In the genomic region with DNA sequence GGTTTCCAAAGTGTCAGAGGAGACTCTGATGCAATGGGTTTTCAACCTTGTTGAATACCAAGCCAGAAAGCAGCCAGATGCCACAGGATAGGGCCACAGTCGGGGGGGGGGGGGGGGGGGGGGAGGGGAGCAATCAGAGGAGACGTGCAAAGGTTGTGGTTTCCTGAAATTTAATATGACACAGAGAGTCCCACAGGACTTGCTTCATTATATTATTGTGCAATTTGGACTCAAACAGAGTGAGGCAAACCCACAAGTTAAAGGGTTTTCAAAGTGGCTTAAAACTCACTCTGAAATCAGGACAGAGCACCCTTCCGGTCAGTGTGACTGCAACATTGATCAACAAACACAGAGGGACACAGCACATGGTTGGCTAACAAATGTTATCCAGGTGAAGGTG, we compare ENCODE assay signal across 17 mouse cellular contexts.
A peak's percentile ranks its signal among the peaks of the same experiment; 100 is the strongest.
DNase-seq lines count a peak whose midpoint lies in the region; ATAC-seq lines count a peak whose summit lies in the region.
"Had no signal": no experiment of that assay in that cellular context is flagged by ENCODE, and none has a peak within 500 bp of the region (broad histone marks: within the 10 kb centered on the region; RNA-seq: fewer than 3 reads in every experiment).

No protein-coding gene starts in this region.

- DNase-seq in lung, postnatal 10 days: no peak
- peak; percentile 31 for DNase-seq in MN1 (ENCODE audit: low spot score)
- DNase-seq in liver: peak; percentile 51
- DNase-seq in heart, embryonic 10.5 days (ENCODE audit: low spot score): no peak
- no peak for DNase-seq in kidney, postnatal 10 days
- DNase-seq: cerebellum, postnatal 10 days; heart, postnatal 14 days; left cerebral cortex, postnatal 4 days; right cerebral cortex, adult 18-20 months; thymus, adult 18-20 months had no signal

- H3K9me3 ChIP-seq in lung, embryonic 16.5 days (ENCODE audit: control insufficient read depth, low read length): no peaks in the 10 kb centered on the region
- H3K9me3 ChIP-seq in heart, embryonic 10.5 days: no peaks in the 10 kb centered on the region
- H3K9me3 ChIP-seq: embryonic facial prominence, embryonic 12.5 days; kidney, embryonic 15.5 days; neural tube, embryonic 15.5 days had no signal

- H3K36me3 ChIP-seq in lung, embryonic 16.5 days (ENCODE audit: control insufficient read depth, insufficient read depth, low read length): no peaks in the 10 kb centered on the region
- no peaks in the 10 kb centered on the region for H3K36me3 ChIP-seq in heart, embryonic 10.5 days
- H3K36me3 ChIP-seq: embryonic facial prominence, embryonic 12.5 days; kidney, embryonic 15.5 days; neural tube, embryonic 15.5 days had no signal

- H3K4me1 ChIP-seq in lung, embryonic 16.5 days (replicated peaks; ENCODE audit: control insufficient read depth, insufficient read depth, low read length): no peaks in the 10 kb centered on the region
- H3K4me1 ChIP-seq in heart, embryonic 10.5 days: 0 out of 2 replicates have a peak, but pooled peaks cover 8% of the 10 kb centered on the region

- H3K4me2 ChIP-seq in lung, embryonic 16.5 days (ENCODE audit: low read depth, low read length): no peak overlapping the region
- H3K4me2 ChIP-seq: embryonic facial prominence, embryonic 12.5 days; kidney, embryonic 15.5 days; neural tube, embryonic 15.5 days had no signal

- H3K27ac ChIP-seq in lung, embryonic 16.5 days (ENCODE audit: low read length): no peak overlapping the region
- no peak overlapping the region for H3K27ac ChIP-seq in heart, embryonic 10.5 days
- H3K27ac ChIP-seq: embryonic facial prominence, embryonic 12.5 days; kidney, embryonic 15.5 days; macrophage; neural tube, embryonic 15.5 days had no signal

- no peaks in the 10 kb centered on the region for H3K27me3 ChIP-seq in lung, embryonic 16.5 days (ENCODE audit: control insufficient read depth, insufficient read depth, low read depth, low read length)
- H3K27me3 ChIP-seq in heart, embryonic 10.5 days (ENCODE audit: insufficient read depth, poor library complexity, severe bottlenecking): no peaks in the 10 kb centered on the region
- H3K27me3 ChIP-seq: embryonic facial prominence, embryonic 12.5 days; kidney, embryonic 15.5 days; neural tube, embryonic 15.5 days had no signal

- H3K4me3 ChIP-seq in lung, embryonic 16.5 days (ENCODE audit: low read length): no peak overlapping the region
- H3K4me3 ChIP-seq in heart, embryonic 10.5 days: no peak overlapping the region
- H3K4me3 ChIP-seq: embryonic facial prominence, embryonic 12.5 days; kidney, embryonic 15.5 days; neural tube, embryonic 15.5 days had no signal

- H3K9ac ChIP-seq in lung, embryonic 16.5 days (ENCODE audit: low read length): no peak overlapping the region
- H3K9ac ChIP-seq: embryonic facial prominence, embryonic 12.5 days; kidney, embryonic 15.5 days; neural tube, embryonic 15.5 days had no signal

- 41% methylated on average over 2 of the region's 3 CpGs for WGBS in lung, embryonic 16.5 days
- WGBS in heart, embryonic 10.5 days: 36% methylated on average over 3 of the region's 3 CpGs

- ATAC-seq in lung, embryonic 16.5 days (ENCODE audit: low read depth): 0 out of 2 replicates have a peak, but pooled peaks have one; percentile 3
- peak; percentile 89 for ATAC-seq in megakaryocyte progenitor cell, adult 5-6 weeks (replicated peaks; ENCODE audit: poor library complexity)
- ATAC-seq in erythroid progenitor cell, adult 5-6 weeks (replicated peaks; ENCODE audit: low FRiP score, poor library complexity, severe bottlenecking): no peak

Comparison
In these comparisons a context has a peak if more than half of its experiments do, and no peak if none do; other contexts are left out.
1. DNase-seq: peak in MN1 (single experiment) and liver (single experiment); none in lung, postnatal 10 days (single experiment), heart, embryonic 10.5 days (single experiment) and kidney, postnatal 10 days (single experiment).